Mouse (Mus musculus): ENCODE measurements at regions not wholly inside any gene's neighbourhood (a gene's known extent, or its start where the extent isn't known, plus 50 kb on each side); places are given as distances from the start of the nearest gene placed in this dataset.
"Not testable (repeated sequence)": the region's sequence is repeated elsewhere in the genome, so short reads cannot be mapped to it uniquely, and the experiment has no call there.

DNA sequence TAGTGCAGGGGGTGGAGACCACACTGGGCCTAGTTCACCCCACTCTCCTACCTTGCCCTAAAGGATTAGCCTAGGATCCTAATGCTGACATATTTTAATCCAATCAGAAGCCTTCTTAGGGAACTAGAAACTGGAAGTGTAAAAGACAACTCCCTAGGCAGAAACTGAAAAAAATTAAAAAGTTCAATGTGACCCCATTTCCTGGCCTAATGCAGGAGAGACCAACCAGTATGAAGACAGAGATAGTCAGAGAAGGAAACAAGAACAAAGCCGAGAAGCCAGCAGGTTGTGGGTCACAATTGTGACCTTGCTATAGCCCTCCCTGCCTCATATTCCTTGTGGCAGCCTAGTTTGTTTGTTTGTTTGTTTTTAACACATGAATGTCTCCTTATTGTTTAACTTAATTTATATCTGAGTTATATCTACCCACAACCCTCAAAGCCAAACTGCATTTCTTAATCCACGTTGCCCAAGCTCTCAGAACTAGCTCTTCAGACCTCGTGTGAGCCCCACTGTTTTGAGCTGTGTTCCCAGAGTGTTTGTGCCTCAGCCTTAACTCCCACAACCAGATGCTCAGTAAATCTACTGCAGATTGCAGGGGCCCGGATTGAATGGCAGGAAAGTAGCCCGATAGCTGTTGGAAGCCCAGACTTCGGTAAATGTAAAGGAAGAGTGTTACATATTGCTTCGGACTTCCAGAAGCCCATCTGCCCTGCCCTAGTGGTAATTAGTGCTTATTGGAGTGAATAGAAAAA, 139.0 kb upstream of the Tbl1xr1 start:
- no peak for DNase-seq (ENCODE audit: low spot score)

DNA sequence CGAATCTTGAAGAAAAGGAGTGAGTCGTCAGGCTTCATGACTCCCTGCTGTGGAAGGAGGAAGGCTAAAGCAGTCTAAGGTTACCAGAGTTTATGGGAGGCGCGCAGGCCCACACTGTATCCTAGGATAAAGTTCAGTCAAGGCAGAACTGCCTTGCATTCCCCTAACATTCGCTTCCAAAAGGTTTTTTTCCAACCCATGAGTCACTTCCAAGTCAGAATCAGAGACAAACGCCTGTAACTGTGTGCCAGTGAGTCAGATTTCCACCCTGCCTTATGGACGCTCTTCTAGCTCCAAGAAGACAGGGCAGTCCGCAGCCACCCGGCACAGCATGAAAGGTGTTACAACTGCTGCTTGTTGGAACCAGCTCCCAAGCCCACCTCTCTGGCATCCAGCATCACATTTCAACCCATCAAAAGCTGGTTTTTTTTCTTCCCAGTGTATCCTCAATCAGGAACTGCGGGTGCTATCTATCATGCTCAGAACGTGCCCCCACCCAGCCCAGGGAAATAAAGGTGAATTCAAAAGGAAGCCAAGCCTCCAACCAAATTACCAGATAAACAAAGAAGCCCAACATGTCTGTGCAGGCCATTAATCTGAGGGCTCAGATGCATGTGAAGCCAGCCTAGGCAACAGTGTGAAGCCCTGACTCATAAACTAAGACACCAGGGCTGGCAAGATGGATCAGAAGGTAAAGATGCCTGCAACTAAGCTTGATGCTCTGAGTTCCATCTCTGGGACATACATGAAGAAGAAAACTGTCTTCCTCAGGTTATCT, 138.2 kb upstream of the Tbl1xr1 start:
- no peak for DNase-seq (ENCODE audit: low spot score)

DNA sequence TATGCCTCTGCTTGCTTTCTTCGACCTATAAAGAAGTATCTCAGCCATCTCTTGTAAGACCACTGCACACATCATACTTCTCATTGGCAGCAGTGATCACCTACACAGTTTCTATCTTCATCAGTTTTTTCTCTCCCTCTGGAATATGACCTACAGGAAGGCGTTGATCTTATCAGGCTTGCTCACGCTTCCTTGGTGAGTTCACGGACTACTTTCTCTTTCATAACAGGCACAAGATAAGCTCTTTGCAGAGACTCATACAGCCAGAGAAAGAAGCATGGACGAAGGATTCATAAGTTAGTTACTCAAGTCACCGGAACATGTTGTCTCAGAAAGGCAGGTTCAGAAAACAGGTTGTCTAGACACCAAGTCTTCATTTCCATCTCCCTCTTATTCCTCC, 136.7 kb upstream of the Tbl1xr1 start:
- DNase-seq (ENCODE audit: low spot score), result no peak

DNA sequence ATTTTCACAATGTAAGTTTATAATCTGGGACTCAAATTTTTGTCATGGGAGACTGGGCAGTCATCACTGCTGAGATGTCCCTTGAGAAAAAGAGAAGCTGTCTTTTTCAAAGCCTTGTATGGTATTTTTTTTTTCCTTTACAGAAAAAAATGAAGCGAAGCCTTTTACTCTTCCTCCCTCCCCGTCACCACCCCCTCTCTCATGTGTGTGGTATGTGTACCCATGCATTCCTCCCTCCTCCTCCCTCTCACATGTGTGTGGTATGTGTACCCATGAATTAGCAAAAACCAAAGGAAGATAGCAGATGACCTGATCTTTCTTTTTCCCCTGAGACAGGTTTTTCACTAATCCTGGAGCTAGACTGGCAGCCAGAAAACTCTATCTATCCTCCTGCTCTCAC, 134.9 kb upstream of the Tbl1xr1 start:
- no peak for DNase-seq (ENCODE audit: low spot score)

DNA sequence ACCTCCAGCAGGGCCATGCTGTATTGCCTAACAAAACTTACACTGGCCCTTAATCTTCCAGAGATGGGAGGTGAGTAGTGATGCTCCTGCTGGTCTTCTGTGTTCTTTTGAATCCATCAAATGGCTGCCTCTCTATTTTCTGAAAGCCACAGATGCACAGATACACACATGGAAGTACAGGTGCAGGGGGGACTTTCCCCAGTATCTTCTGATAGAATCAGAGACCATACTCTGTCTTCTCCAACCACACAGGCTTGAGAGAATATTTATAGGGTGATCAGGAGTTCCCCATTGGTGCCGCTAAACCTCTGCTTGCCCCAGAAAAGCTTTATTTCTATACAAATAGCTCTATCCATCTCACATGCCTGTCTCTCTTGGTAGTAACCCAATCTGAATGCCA, 133.5 kb upstream of the Tbl1xr1 start:
- DNase-seq (ENCODE audit: low spot score), result no peak

DNA sequence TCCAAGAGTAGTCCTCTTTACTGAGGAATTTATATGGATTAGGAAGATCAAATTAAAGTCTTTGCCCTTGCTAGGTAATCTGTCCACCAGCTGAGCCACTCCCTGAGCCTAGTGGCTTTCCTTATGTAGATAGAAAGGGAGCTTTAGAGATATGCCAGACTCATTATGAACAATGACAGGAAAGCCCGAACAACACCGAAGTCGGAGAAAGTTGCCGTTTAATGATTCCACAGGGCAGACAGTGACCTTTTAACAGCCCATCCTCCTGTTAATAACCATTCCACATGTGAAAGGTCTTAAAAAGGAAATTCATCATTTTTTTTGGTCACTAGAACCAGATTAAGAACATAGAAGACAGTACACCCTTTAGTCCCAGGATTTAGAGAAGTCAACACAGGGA, 130.7 kb upstream of the Tbl1xr1 start:
- DNase-seq (ENCODE audit: low spot score), result no peak

DNA sequence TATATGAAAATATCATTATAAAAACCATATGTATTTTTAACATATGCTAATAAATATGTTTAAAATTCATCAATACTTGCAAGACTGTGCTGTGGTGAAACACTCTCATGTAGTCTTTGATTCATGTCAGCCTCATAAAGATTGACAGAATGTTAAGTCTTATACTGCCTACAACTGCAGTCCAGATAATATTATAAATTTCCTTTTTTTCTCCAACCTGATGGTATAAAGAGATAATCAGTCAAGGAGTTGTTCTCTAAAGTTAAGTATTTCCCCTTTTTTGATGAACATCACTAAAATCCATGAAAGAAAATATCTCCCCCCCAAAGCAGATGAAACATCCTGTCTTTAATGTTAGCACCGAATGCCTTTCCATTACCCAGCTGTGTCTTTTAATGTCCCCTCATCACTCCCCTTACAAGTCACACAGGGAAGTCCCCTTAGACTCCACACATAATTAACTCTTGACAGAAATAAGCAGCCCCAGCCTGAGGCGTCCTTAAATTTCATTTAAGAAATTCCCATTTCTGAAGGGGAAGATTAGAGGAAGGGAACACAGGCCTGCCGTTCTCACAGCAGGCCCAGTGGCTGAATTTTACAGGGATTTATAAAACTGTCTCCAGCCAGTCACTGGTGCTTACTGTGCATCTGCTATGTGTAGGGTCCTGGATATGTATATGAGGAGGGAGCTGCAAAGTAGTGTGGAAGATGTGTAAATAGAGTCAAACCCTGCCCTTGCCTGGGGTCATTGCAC, 129.0 kb upstream of the Tbl1xr1 start:
- no peak for DNase-seq (ENCODE audit: low spot score)

DNA sequence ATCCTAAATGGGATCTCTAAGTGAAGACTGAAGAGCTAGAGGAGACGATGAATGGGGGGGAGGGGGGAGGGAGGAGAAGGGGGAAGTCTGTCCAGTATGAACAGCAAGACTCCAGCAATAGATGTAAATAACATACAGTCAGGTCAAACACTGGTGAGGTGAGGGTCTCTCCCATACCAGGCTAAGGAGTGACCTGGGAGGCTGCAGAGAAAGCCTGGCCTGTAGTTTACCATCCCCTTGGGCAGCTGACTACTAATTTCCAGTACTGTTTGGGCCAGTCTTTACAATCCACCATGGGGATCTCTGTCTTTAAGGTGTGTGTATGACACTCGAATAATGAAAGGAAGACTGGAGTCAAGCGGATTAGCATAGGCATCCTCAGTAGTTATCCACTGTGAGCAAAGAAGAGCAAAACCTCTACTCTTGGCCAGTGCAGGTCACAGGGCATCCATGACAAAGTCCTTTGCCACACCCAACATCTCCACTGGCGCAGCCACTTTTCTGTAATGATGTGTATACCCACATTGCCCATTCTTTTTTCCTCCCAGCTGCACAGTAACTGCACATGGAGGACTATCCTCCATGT, 128.3 kb upstream of the Tbl1xr1 start:
- DNase-seq (ENCODE audit: low spot score), result no peak

DNA sequence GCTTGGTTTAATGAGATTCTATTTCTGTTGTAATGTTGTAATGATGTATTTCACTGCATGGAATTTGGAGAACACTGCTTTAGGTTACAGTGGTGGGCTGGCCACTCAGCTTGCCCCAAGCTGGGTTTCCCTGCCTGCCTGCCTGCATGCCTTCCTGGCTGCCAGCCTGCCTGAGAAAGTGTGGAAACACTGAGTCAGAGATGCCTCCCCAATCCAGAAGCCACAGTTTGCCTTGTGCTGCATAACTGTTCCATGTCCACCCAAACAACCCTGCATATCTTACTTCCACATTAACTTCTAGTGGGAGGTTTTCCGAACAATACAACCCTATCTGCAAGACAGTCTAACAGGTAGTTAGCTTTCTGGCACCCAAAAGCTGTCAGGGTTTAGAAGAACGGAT, 127.0 kb upstream of the Tbl1xr1 start:
- DNase-seq (ENCODE audit: low spot score), result no peak

DNA sequence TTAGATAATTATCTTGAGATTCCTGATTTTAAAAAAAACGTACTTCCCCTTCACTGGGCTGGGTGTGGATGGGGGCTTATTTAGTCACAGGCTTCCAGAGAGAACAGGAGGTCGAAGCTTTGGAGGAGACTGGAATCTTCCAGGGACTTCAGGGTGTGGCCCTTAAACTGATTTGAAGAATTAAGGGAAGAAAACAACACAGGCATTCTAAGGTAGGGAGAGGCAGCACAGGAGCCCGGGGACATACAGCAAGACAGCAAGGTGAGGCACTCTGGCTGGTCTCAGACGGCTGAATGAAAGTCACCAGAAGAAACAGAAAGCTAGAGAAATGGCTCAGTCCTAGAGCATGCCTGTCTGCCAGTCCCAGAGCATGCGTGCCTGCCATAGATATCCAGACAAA, 125.9 kb upstream of the Tbl1xr1 start:
- DNase-seq (ENCODE audit: low spot score), result no peak

DNA sequence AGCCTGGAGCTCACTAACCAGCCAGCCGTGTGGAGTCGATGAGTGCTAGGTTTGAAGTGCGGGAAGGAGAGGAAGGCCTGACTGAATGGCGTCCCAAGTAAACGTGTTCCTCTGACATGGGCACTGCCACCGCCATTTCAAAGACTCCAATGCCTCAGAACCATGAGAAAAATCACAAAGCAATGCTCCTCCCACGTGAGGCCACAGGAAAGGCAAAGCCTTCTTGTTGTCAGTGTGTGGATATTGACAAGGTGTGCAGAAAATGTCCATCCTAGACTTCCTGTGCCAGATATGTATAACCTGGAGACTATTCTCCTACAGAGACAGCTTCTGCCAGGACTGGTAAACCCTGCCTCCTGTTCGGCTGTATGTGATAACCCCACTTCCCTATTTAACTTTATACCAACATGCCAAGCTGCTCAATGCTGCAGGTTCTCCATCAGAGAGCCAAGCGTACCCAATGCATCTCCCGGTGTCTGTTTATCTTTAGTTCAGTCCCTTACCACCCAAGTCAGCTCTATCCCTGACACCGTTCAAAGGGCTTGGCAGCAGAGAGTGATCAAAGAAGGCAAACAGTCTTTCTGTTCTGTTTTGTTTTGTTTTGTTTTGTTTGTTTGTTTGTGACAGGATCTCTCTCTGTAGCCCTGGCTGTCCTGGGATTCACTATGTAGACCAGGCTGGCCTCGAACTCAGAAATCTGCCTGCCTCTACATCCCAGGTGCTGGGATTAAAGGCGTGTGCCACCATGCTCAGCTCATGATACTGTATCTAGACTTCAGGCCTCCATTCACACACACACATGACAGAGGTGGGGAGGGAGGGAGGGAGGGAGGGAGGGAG, 124.8 kb upstream of the Tbl1xr1 start:
- no peak for DNase-seq (ENCODE audit: low spot score)

DNA sequence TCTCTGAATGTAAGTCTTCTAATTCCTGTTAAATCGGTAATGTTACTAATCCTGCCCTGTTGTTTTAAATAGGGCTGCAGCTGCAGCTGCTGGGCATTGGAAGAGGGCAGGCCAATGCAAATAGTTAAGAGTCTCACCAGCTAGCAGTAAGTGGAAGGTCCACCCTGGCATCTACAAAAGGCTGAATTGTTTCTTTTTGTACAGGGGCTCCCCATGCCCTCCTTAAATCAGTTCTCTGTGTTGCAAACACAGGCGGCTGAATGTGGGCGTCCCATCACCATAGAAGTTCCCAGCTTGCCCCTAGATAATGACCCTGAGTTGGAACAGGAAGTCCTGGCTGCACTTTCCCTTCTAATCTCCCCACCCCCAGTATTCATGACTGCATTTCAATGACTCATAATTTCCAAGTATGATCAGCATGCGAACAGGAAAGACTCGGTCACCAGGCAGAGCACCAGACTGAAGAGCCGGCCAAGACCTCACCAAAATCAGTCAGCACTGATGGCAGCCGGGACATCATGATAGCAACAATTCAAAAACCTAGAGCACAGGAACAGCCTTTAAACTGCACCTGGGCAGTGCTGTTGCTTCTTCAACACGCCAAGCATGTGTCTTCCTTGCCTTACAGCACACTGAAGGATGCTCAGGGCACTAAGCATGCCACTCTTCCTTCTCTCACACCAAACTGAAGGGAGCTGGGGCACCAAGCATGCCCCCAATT, 123.6 kb upstream of the Tbl1xr1 start:
- DNase-seq (ENCODE audit: low spot score), result no peak

DNA sequence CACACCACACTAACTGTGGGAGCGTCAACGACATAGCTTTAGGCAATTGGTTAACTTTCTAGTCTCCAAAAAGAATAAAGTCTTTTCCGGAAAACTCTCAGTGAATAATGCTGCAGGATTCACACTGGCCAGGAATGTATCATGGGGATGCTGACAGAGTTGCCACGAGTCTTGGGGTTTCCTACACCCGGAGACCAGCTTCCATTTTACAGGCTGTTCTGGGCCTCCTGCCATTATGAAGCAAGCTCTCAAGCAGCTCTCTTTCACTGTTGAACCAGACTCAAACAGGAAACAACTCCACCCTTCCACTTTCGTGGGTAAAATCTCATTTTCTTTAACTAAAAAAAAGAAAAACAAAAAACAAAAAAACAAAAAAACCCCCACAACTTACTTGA, 123.0 kb upstream of the Tbl1xr1 start:
- DNase-seq (ENCODE audit: low spot score), result no peak

DNA sequence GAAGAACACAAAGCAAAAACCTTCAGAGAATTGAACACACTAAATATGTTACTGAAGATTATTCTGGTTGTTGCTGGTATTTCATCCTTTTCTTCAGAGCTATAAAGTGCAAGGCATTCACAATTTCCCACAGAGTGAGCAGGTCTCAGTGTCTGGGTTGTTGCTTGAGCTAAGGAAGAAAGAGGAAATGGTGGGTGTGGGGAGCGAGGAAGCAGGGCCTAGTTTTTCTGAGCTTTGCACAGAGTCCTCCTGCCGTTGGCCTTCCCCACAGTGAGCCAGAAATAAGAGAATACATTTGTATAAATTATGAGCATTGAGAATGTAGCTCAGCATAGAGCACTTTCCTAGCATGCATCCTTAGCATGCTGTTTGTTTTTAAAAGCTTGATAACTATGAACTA, 120.8 kb upstream of the Tbl1xr1 start:
- DNase-seq (ENCODE audit: low spot score), result no peak

DNA sequence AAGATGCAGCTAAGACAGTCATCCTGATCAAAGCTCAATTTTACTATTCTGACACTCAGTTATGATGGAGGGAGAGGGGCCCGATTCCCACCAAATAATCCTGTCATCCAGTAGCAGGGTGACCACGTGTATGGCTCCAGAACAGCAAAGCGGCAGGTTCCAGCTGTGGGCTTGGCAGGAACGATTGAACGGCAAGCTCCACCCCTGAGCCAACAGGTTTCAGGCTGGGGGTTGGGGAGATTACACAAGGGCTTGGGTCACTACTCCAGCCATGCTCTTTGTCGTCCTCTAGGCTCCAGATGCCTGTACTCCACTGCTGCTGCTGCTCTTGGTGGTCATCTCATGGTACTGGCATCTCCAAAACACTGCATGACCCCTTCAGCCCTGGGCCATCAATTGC, 119.3 kb upstream of the Tbl1xr1 start:
- DNase-seq (ENCODE audit: low spot score), result not testable (repeated sequence)

DNA sequence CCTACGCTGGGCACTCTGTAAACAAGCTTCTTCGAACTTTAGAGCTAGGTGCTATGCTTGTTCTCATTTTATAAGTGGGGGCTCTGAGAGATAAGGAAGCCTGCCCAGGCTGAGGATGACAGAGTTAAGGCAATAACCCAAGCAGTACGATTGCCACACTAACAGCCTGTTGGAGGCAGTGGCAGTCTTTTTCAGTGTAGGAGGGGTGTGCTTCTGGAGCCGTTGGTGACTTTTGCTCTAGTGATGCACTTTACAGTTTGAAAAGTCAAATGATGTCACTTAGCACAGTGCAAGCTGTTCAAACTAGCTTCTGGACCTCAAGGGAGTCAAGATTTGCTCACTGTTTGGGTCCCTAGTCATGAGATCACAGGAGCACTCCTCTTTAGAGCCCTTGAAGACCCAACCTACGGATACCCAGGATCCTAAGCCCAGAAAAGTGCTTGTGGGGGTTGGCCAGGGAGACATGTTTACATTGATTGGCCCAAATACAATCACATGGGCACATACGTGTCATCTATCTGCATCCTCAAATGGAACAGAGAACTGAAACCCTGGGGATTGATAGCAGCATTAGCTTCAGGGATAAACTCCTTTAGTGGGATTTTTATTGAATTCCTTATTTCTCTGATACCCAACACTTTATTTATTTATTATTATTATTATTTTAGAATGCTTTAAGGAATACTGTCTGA, 117.7 kb upstream of the Tbl1xr1 start:
- DNase-seq (ENCODE audit: low spot score), result no peak

DNA sequence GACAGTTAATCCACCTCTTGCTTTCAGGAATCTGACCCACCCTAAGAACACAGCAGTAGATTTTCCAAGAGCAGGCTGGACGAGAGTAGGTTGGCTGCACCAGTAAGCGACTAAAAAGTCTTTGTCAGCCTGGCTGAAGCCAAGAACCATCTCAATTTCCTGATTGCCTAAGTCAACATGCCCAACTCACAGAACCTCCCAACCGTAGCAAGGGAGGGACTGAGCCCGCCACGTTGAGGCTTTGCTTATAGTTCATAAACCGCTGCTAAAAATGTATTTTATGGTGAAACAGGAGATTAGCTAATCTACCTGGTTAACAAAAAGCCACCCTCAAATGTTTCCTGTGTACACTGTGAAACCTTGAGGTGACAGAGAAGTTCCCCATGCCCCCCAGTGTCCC, 115.4 kb upstream of the Tbl1xr1 start:
- no peak for DNase-seq (ENCODE audit: low spot score)

DNA sequence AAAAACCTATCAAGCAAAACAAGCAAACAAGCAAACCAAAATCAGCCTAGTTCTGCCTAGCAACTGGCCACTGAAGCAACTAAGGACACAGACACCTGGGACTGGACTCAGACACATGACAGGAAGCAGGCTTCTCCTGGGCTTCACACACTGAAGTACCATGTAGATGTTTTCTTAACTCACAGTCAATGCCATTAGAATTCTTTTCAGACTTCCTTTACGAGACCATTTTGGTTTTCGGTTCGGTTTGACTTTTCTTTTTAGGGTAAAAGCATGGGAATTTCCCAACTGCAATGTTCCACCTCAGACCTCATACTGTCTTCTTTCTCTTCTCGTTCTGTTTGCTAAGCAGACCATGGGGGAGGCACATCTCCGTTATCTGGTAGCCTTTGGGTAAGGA, 114.7 kb upstream of the Tbl1xr1 start:
- DNase-seq (ENCODE audit: low spot score), result no peak

DNA sequence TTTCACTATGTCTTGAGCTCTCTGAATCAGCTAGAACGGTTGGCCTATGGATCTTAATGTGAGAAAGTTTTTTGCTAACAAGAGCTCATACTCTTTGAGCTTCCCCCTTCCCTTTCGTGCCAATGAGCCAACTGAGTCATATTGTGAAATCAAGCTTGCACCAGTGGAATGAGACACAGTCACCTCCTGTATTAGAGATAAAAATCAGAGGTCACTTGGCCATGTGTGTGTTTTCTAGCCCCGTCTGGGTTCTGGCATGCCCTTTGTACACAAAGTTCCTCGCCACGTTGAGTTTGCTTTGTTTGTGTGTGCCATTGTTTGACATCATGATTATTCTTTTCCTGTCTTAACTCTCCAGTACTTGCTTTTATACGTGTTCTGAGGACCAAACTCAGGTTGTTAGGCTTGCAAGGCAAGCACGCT, 114.1 kb upstream of the Tbl1xr1 start:
- DNase-seq (ENCODE audit: low spot score), result no peak
